Mouse (Mus musculus): ENCODE results near the gene Gba.

Gba gene

DNA sequence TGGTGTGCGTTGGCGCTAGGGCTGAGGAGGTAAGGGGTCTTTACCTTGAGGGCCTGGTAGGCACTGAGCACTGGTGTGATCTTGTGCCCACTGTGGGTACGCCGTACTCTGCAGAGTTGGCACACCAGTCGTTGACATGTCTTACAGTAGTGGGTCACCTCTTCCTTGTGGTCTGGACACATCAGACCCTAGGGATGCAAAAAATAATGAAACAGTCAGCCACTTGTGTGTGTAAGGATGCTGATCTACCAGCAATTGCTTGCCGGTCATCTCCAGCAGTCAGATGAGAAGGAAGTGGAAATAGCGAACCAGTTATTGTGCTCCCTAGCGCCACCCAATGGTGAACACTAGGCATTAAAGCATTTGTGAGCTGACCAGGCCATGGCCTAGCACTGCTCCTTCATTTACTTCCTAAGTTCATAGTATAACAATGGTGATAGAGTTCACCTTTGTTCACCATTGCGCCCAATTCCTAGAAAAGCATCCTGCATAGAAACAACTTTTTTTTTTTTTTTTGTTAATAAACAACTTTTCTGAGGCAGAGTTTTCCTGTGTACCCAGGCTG lies 39.7 kb downstream of the Gba start:
- DNase-seq (ENCODE audit: low spot score in 2 of 2) = peak; percentile 44 to 81

DNA sequence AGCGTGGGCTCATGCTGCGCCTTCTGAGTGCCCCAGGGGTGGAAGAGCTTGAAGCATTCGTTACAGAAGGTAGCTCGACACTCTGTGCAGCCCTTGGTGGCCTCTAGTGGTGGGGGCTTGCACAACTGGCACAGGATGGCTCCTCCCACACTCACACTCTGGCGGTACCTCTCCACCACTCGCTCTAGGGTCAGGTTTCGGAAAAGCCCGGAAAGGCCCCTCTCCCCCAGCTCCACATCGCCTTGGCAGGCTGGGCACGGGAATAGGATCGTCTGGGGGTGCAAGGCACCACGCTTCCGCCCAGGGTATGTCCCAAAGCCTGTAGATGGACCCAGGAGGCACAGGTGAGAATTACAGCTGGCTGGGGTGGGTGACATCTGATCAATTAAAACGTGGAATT lies 40.9 kb downstream of the Gba start:
- DNase-seq (ENCODE audit: low spot score in 2 of 2) = peak; percentile 38 to 79

GRCm38 (mm10) chr3:89244158-89244981 lies 41.6 kb downstream of the Gba start:
- peak in 1 of 2 experiments; percentile 59 for DNase-seq (ENCODE audit: low spot score in 2 of 2)

DNA sequence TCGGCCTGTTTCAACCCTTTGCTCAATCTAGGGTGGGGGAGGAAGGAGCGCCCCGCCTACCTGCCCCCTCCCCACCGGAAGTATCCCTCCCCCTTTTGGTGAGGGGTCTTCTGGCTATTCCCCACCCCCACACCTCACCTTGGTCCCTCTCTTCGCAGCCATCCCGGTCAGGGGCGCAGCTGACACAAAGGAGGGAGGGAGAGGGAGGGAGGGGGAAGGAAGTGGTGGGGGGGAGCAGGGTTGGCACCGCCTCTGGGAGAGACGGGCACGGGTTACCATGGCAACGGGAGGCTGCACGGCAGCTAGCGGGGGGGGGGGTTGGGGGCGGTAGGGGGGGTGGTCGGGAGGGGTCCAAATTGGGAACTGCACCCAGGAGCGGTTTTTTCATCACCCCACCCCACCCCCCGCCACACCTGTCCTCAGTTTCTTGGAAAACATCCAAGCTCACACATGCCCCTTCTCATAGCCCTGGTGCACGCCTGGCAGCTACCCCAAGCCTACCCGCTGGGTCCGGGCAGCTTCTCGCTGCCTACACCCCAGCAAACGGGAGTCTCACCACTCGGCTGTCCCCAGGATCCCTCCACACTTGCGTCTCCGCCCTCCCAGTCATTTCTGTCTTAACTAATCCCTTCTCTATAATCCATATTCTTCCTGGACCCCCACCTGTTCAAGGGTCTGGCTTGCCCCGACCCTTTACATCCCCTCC lies 42.4 kb downstream of the Gba start:
- DNase-seq (ENCODE audit: low spot score in 2 of 2) = no peak

DNA sequence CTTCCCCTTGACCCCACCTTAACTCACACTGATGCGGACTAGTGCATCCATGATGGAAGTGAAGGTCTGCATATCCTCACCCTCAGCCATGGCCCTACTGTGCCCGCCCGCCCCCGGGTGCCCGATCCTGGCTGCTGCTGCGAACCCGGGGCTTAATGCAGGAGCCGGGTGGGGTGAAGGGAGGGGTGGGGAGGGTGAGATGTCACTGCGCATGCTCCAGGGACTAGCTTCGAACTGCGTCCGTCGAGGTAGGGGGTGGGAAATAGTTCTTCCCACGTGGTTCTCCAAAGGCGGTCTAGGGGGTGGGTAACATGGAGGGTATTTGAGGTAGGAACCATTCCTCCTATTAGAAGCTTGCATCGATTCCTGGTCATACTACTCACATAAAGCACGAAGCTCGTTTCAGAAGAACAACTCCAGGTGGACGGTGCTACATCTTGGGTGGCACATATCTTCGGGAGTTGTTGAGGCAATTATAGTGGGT lies 43.0 kb downstream of the Gba start, which contains the start of gene Krtcap2:
Krtcap2 (plus strand) TSS at position 279 of the 484 bp plus-strand sequence.
- no peak for DNase-seq (ENCODE audit: low spot score in 2 of 2)

GRCm38 (mm10) chr3:89246261-89247100 lies 43.8 kb downstream of the Gba start, which contains the start of gene Trim46:
TSS of gene Trim46 (minus strand) at chr3:89246309.
- peak; percentile 84 to 90 for DNase-seq (ENCODE audit: low spot score in 2 of 2)

GRCm38 (mm10) chr3:89247466-89247865 lies 44.7 kb downstream of the Gba start:
- DNase-seq (ENCODE audit: low spot score in 2 of 2) = no peak

DNA sequence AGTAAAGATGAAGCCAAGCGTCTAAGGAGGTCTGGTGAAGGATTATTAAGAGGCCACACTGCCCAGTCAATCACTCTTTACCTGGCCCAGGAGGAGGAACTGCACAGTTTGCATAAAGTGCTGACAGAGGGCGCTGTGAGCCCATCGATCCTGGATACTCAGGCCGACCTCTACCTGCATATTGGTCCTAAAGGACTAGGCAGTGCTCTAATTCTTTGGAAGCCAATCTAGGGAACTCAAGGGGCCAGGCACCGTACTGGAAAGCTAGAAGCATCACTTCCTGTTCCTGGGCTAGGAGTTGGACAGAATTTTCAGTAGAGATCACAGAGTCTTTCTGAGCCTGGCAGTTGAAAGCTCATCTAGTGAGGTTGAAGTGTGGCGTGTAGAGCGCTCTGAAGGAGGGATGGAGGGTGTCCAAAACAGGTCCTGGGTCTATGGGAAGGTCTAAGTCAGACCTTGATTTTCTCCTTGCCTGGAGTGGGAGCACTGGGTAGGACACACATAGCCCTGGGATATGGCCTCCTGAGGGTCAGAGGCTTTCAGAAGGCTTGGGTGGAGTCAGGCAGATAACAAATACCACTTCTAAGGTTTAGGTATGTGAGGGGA lies 47.8 kb downstream of the Gba start:
- DNase-seq (ENCODE audit: low spot score in 2 of 2) = peak; percentile 46 to 75

DNA sequence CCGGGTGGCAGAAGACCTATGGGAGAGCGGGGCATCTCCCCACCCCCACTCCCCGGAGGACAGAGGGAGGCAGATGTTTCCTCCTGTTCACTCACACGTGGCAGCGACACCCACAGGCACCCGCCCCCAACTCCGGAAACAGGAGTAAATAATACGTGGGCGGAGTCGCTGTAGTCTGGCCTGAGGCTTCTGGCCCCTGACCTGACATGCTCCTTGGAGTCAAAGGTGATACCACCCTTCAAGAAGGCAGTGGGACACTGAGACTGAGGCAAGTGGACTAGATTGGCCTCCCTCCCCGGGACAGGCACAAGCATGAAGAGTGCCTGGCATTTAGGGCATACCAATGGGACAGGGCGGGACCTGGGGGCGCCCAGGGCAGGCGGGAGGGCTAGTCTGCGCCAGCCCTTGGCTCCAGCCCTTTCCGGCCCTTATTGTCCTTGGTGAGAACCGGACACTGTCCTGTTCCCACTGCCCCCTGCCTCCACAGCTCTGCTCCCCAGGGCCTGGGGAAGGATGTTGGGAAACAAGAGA lies 48.7 kb downstream of the Gba start:
- DNase-seq (ENCODE audit: low spot score in 2 of 2) = peak; percentile 40 to 76

DNA sequence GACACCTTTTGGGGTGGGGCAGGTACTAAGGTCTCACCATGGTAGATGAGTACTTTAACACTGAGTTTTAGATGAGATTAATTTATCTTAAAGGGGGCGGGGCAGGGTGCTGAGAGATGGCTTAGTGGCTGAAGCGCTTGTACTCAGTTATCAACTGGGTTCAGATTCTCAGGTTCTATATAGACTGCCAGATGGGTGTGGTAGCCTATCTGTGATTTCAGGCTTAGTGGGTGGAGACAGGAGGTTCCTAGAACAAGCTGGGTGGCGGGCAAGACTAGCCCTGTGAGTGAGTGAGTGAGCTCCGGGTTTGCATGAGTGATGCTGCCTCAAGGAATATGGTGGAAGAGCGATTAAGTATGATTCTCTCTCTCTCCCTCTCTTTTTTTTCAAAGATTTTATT lies 52.3 kb downstream of the Gba start:
- DNase-seq (ENCODE audit: low spot score in 2 of 2) = no peak

DNA sequence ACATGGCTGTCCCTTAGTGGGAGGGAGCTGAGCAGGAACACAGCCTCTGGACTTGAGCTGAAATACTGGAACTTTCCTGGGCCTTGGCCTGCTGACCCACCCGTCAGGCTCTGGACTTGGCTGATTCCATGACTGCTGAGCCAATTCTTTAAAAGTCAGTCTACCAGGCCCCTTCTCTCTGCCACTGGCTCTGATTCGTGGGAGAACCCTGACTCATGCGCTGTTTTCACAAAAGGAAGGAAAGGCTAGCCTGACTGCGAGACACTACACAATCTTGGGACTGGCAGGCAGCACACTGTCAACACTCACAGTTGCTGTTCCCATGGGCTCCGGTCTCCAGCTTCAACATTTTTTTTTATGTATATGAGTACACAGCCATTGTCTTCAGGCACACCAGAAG lies 53.4 kb downstream of the Gba start:
- no peak for DNase-seq (ENCODE audit: low spot score in 2 of 2)
